Mouse (Mus musculus) hindbrain, embryonic 12.5 days (tissue): Measurements from ENCODE around the gene Socs3. TPM values are rescaled to one million over a fixed set of nuclear protein-coding genes. Genes with fewer than 3 reads are reported as not detected.

ENCODE experiments used
- ATAC-seq: fragments of 200-750 bp; cut with Nextera tagmentation; 2 replicates; pipeline ENCODE4 v1.8.0; 2017; ENCODE audit warnings: moderate TSS enrichment; ENCODE audit not compliant: low FRiP score
- H3K27ac ChIP-seq: fragments of 300-500 bp; sonication (generic); 2 replicates; pipeline ENCODE4 v1.5.1; 2016; ENCODE audit warnings: mild to moderate bottlenecking
- H3K27me3 ChIP-seq: fragments of 300-500 bp; sonication (generic); 2 replicates; pipeline ENCODE4 v1.6.1; 2016; ENCODE audit warnings: mild to moderate bottlenecking
- H3K36me3 ChIP-seq: fragments of 300-500 bp; sonication (generic); 2 replicates; pipeline ENCODE4 v1.6.1; 2016; ENCODE audit warnings: mild to moderate bottlenecking
- H3K4me1 ChIP-seq: fragments of 300-500 bp; sonication (generic); 2 replicates; pipeline ENCODE4 v1.6.1; 2016
- H3K4me2 ChIP-seq: fragments of 300-500 bp; sonication (generic); replicated peaks from 2 replicates; pipeline ENCODE4 v1.6.1; 2016; ENCODE audit warnings: mild to moderate bottlenecking
- H3K4me3 ChIP-seq: fragments of 300-500 bp; sonication (generic); 2 replicates; pipeline ENCODE4 v1.5.1; 2016; ENCODE audit warnings: mild to moderate bottlenecking
- H3K9ac ChIP-seq: fragments of 300-500 bp; sonication (generic); 2 replicates; pipeline ENCODE4 v1.6.1; 2016; ENCODE audit warnings: mild to moderate bottlenecking, moderate library complexity
- H3K9me3 ChIP-seq: fragments of 300-500 bp; sonication (generic); replicated peaks from 2 replicates; pipeline ENCODE4 v1.6.1; 2016; ENCODE audit warnings: mild to moderate bottlenecking
- WGBS: fragments of 180-500 bp; shearing (Covaris S2); methylation state at CpG from one replicate; pipeline ENCODE4 v1.1.7; 2016; 5-methylcytosine and 5-hydroxymethylcytosine counted together
- polyA plus RNA-seq: library from polyadenylated mRNA; unstranded; fragments of >200 nt; fragmentation: Nextera tagmentation; extraction: Ambion mirVana; gene quantifications from 2 replicates; pipeline ENCODE4 v1.2.1, GENCODE M21; 2016

Socs3 gene
- 10.4 and 11.8 TPM in 2 replicates for polyA plus RNA-seq

DNA sequence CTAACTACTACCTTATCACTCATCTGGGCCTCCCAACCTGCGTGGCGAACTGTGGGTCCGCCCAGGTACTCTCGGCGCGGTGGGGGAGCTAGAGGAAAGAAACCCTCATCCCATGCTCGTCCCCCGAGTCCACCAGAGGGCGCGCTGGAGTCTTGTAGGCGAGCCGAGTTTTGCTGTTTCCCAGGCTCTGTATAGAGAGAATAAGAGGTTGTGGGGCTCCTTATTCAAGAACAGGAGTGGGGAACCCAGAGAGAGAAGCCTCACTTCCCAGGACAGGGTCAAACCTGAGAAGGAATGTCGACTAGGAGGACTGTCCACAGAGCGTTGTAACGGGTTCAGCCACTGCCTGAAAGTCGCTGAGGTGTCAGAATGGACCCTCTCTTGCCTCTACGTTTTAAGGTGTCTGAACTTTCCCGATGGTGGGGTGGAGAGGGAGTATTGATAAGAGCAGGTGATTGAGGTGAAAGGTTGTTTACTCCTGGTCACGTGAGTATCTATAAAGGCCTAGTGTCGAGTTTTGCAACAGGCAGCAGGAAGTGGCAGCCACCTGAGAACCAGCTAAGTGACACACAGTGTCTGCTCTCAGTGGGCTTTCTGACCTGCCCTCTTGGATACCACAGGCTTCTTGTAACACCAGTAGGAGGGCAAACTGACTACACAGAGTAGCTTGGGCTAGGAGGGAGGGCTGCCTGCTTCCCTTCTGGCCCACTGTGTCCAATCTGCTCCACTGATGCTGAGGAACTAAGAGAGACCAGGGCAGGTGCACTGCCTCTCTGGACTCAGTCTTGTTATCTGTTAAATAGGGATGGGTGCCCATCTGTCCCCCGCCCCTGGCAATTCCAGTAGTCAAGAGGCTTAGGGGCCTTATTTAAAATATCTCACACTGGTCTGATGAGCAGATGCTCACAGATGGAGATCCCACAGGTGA, at the start of gene Socs3:
Gene Socs3, minus strand, starts transcription at position 103 of the 928 bp plus-strand sequence.
- peak within 1 kb of the TSS; percentile 85 for H3K9ac ChIP-seq
- peak within 1 kb of the TSS; percentile 63 for H3K4me3 ChIP-seq
- peaks cover 34% of the 10 kb centered on the region for H3K27me3 ChIP-seq
- peaks cover 51% of the 10 kb centered on the region for H3K4me1 ChIP-seq
- no peaks in the 10 kb centered on the region for H3K36me3 ChIP-seq
- peak within 1 kb of the TSS; percentile 93 for H3K27ac ChIP-seq
- WGBS = 13% methylated on average over 21 of the region's 21 CpGs
- no peaks in the 10 kb centered on the region for H3K9me3 ChIP-seq
- ATAC-seq = peak; percentile 32
- H3K4me2 ChIP-seq = peak within 1 kb of the TSS; percentile 68

DNA sequence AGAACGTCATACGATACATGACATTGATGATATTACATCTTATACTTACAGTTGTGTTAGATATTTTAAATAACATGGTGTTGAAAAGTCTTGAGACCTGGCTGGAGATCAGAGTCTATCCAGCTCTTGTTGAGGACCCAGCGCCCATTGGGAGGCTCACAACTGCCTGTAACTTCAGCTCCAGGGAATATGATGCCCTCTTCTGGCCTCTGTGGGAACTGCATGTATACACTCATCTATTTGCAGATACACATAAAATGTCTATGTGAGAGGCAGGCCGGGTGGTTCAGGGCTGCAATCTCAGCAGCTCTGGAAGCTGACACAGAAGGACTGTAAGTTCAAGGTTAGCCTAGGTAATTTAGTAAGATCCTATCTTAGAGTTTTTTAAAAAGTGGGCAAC, 48.5 kb upstream of the Socs3 start:
- peaks cover 72% of the 10 kb centered on the region for H3K36me3 ChIP-seq
- ATAC-seq = no peak

DNA sequence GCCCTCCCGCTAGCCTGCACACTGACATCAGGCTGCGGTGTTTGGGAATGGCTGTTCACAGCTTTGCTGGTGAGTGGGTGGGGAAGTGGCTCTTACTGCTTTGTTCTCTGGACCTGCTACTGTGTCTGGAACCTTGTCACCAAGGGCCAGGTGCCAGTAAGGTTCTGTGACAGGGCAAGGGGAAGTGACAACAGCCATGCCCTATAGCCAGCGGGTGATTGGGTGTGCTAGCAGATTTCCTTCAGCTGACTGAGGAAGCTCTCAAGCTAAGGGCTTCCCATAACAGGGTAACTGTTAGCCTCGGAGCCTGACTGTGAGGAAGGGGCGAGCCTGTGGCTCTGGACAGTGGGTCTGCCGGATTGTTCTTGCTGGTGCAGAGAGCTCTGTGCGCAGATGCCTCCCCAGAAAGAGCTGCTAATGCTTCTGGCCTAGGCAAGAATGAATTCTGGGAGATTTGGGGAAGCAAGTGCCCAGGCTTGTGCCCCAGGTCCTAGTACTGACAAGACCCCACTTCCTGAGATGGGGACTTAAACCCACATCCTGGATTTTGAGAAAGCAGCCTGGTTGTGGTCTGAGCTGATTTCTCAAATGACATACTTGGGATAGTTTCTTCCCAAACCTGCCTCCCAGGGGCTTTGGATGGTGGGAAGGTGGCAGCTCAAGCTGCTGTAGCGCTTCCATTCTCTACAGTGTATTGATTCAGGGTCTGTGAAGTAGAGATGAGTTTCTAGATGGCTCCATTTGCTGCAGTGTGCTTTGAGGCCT, 45.7 kb upstream of the Socs3 start:
- peaks cover 64% of the 10 kb centered on the region for H3K36me3 ChIP-seq
- H3K9me3 ChIP-seq = no peaks in the 10 kb centered on the region
- peaks cover 10% of the 10 kb centered on the region for H3K4me1 ChIP-seq
- no peak for ATAC-seq
- no peak overlapping the region for H3K27ac ChIP-seq
- no peak overlapping the region for H3K4me3 ChIP-seq
- H3K4me2 ChIP-seq = no peak overlapping the region
- WGBS = 93% methylated on average over 8 of the region's 8 CpGs
- H3K9ac ChIP-seq = no peak overlapping the region; the same call in 1 of the 2 replicates
- H3K27me3 ChIP-seq = no peaks in the 10 kb centered on the region

More for the DNA sequence above, 48.5 kb upstream of the Socs3 start:
- Histone ChIP-seq H3K4me1 (no peaks in the 10 kb centered on the region), H3K27ac (no peak overlapping the region), H3K9ac (no peak overlapping the region), H3K4me2 (no peak overlapping the region), H3K4me3 (no peak overlapping the region), H3K9me3 (no peaks in the 10 kb centered on the region), H3K27me3 (no peaks in the 10 kb centered on the region)
- 95% methylated on average over 4 of the region's 4 CpGs for WGBS

DNA sequence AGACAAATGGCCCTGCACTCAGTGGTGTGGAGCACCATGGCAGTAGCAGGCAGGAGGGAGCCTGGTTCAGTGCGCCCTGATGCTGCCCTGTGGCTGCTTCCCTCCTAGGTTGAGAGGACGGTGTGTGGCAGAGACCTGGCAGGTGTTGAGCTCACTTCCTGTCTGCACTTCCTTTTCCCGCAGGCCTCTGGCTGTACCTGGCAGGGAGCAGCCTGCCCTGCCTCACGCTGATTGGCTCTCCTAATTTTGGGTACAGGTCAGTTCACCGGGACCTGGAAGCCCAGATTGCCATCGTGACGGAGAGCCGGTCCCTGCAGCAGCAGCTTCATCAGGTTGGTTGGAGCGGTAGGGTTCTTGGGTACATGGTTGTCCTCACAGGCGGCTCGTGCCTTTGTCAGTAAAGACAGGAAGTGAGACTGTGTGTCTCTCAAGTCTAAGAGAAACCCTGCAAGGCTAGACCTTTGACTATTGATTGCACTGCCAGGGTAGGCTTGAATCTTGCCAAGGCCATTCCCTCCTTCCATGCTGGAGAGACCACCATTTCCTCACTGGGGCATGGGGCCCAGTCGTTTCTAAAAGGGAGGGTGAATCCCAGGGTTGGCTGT, 44.6 kb upstream of the Socs3 start:
- WGBS = 84% methylated on average over 12 of the region's 12 CpGs
- Histone ChIP-seq H3K36me3 (peaks cover 54% of the 10 kb centered on the region), H3K4me3 (no peak overlapping the region)

DNA sequence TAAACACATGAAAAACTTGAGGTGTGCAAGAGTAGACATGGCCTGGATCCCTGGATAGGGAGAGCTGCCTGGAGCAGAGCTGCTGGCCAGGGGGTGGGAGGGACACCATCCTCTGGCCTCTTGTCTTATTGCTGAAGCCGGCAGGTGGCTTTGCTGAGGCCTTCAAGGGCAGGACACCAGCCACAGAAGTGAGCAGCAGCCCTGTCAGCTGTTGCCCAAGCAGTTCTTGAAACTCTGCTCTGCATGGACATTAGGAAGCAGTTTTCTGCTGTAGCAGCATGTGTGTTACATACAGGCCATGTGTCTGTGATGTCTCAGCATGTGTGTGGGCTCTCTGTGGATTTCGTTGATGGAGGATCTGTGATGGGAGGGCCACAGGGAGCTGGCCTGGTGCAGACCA, 43.5 kb upstream of the Socs3 start:
- Histone ChIP-seq H3K4me3 (no peak overlapping the region), H3K4me1 (peaks cover 27% of the 10 kb centered on the region), H3K9ac (no peak overlapping the region), H3K4me2 (no peak overlapping the region), H3K27ac (no peak overlapping the region), H3K36me3 (peaks cover 44% of the 10 kb centered on the region), H3K27me3 (no peaks in the 10 kb centered on the region), H3K9me3 (no peaks in the 10 kb centered on the region)
- WGBS = 66% methylated on average over 2 of the region's 2 CpGs
- no peak for ATAC-seq

More for the DNA sequence above, 44.6 kb upstream of the Socs3 start:
- H3K27me3 ChIP-seq = no peaks in the 10 kb centered on the region
- no peak overlapping the region for H3K27ac ChIP-seq
- 0 out of 2 replicates have a peak overlapping the region, but pooled peaks have one; percentile 5 for H3K9ac ChIP-seq
- H3K4me1 ChIP-seq = peaks cover 15% of the 10 kb centered on the region
- no peak overlapping the region for H3K4me2 ChIP-seq
- H3K9me3 ChIP-seq = no peaks in the 10 kb centered on the region
- ATAC-seq = no peak

DNA sequence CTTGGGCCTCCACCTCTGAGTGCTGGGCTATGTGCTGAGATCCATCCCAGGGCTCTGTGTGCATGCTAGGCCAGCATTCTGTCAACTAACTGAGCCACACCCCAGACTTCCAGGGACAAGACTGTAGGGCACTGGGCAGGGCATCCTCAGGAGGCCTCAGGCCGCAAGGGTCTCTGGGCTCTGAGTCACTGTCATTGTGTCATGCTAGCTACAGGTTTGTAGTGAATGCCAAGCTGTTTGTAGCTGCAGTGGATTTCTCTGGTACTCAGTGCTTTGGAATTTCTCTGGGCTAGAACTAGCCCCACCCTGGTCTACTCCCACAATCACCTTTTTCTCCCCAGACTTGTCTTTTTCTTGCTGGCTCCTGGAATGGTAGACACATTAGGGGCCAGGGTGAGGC, 42.7 kb upstream of the Socs3 start:
- peaks cover 37% of the 10 kb centered on the region for H3K36me3 ChIP-seq
- no peaks in the 10 kb centered on the region for H3K27me3 ChIP-seq
- H3K27ac ChIP-seq = no peak overlapping the region
- H3K9me3 ChIP-seq = no peaks in the 10 kb centered on the region
- no peak for ATAC-seq
- H3K4me2 ChIP-seq = no peak overlapping the region
- H3K9ac ChIP-seq = no peak overlapping the region
- WGBS = 91% methylated on average over 1 of the region's 1 CpGs
- H3K4me3 ChIP-seq = no peak overlapping the region
- H3K4me1 ChIP-seq = peaks cover 34% of the 10 kb centered on the region

DNA sequence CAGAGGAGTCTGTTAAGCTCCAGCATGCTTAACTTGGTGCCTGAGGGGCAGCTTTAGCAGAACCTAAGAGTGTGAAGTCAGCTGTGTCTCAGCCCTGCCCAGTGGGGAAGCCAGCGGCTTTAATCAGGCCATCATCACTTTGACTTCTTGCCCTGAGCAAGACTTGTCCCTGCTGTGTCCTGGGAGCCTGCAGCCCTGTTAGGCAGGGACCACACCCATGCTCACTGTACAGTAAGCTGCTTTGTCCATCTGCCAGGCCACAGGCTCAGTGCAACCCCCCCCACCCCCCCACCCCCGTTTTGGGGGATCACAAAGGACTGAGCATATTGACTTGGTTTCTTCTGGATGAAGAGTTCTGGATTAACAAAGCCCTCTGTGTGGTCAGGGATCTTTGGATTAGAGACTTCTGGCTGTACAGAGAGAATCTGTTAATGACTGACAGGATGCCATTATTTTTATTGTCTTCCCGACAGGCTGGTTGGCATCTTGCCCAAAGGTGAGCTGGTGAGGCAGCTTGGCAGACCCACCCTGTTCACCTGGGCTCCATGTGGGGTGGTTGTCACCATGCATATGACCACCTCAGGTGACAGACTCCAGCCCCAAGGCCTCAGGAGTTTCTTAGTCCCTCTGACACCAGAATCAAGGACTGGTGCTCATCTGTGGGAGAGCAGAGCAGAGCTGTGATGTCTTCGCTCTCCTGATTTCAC, 40.2 kb upstream of the Socs3 start:
- Histone ChIP-seq H3K4me2 (no peak overlapping the region), H3K27ac (no peak overlapping the region; the same call in 1 of the 2 replicates), H3K36me3 (peaks cover 29% of the 10 kb centered on the region), H3K9ac (peak overlapping the region; percentile 41), H3K4me1 (peaks cover 38% of the 10 kb centered on the region), H3K4me3 (no peak overlapping the region), H3K27me3 (no peaks in the 10 kb centered on the region), H3K9me3 (no peaks in the 10 kb centered on the region)
- WGBS = 58% methylated on average over 4 of the region's 4 CpGs
- no peak for ATAC-seq

DNA sequence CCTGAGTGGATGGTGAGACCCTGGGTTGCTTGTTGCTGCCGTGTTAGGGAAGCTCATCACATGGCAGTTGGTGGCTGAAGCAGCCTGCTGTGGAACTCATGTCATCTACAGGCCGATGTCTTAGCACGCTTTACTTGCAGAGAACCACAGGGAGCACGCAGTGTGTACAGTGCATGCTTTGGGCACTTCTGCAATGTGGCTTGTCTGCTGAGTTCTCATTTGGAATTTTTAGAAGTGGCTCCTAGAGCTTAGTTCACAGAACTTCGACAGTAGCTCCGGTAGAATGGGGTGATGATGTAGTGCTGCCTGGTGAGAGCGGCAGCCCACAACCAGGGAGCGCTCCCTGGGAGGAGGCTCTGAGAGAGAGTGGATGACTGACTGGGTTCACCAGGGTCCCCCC, 39.0 kb upstream of the Socs3 start:
- H3K9ac ChIP-seq = peak overlapping the region; percentile 41; the same call in 1 of the 2 replicates
- no peak for ATAC-seq
- H3K4me3 ChIP-seq = no peak overlapping the region
- no peaks in the 10 kb centered on the region for H3K9me3 ChIP-seq
- WGBS = 80% methylated on average over 8 of the region's 8 CpGs
- H3K36me3 ChIP-seq = peaks cover 32% of the 10 kb centered on the region
- no peak overlapping the region for H3K27ac ChIP-seq
- peaks cover 38% of the 10 kb centered on the region for H3K4me1 ChIP-seq
- no peak overlapping the region for H3K4me2 ChIP-seq
- no peaks in the 10 kb centered on the region for H3K27me3 ChIP-seq

DNA sequence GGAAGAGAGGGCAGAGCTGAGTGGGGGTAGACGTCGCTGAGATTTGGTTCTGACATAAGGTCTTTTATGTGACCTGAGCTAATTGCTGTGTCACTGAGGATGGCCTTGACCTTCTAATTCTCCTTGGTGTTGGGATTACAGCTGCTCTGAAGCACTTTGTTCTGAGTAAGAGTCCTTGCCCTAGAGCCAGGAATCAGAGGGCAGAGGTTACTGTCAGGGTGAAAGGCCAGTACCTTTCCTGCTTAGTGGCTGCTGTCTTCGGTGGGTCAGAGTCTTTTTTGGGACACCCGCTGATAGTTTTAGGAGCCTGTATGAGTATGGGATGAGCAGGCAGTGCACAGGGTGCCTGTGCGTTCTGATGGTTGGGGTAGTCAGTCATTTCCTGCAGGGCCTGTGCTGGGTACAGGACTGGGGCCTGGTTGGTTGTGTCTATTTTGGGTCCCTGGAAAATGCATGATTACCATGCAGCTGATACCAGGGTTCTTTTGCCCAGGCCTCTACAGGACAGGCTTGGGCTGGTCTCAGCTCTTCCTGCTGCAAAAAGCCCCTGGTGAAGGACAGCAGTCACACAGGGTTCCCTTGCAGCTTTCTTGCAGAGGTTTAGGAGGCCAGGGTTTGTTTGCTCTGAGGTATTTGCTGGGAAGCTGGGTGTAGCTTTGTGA, 38.4 kb upstream of the Socs3 start:
- Histone ChIP-seq H3K27me3 (no peaks in the 10 kb centered on the region), H3K4me2 (no peak overlapping the region), H3K4me1 (peaks cover 38% of the 10 kb centered on the region), H3K9me3 (no peaks in the 10 kb centered on the region), H3K27ac (no peak overlapping the region), H3K4me3 (no peak overlapping the region), H3K36me3 (peaks cover 34% of the 10 kb centered on the region), H3K9ac (no peak overlapping the region; the same call in 1 of the 2 replicates)
- 68% methylated on average over 5 of the region's 5 CpGs for WGBS
- ATAC-seq = no peak

DNA sequence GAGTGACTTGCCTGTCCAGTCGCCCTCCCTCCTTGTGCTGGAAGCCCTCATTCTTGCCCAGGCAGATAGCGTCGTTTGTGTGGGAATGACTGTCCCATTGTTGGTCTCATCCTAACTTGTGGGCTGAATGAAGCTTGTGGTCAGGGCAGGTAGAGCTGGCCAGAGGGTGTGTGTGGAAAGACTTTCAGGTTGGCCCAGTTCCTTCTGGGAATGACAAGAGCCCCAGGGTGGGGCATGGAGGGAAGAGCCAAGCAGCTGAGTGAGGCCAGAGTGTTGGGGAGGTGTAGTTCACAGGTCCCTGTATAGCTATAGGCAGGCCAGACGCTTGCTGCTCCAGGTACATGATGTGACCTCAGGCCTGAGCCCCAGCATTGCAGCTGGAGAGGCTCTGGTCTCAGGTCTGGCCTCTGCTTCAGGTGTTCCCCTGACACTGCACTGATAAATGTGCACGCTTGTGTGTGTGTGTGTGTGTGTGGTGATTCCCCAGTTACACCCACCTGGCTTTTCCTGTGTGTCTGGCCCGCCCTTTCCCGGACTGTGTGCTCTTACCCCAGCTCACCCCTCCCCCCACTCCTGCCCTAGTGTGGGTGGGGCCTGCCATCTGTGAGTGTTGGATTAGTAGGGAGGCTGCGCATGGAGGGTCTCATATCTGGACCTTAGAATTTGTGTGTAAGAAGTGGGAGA, 37.8 kb upstream of the Socs3 start:
- Histone ChIP-seq H3K27ac (no peak overlapping the region), H3K9me3 (no peaks in the 10 kb centered on the region), H3K4me3 (no peak overlapping the region), H3K27me3 (no peaks in the 10 kb centered on the region), H3K4me2 (no peak overlapping the region), H3K36me3 (peaks cover 39% of the 10 kb centered on the region), H3K9ac (no peak overlapping the region), H3K4me1 (peaks cover 38% of the 10 kb centered on the region)
- no peak for ATAC-seq
- 81% methylated on average over 8 of the region's 8 CpGs for whole genome bisulfite sequencing

DNA sequence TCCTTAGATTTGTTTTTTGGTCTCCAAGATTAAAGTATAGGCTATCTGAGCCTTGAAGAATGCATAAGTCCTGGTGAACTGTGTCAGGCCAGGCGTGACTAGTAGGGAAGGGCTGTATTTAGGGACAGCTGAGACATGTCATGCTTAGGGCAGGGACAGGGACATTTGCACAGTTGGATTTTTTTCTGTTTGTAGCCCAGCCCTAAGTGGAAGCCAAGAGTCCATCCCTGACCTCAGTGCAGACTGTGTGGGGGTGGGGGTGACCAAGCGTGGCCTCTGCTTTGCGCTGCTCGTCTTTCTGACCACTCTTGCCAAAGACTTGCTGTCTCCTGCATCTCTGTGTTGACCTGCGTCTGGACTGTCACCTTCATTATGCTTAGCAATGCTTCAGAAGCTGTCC, 34.4 kb upstream of the Socs3 start:
- Histone ChIP-seq H3K4me1 (peaks cover 20% of the 10 kb centered on the region), H3K4me3 (no peak overlapping the region), H3K9me3 (no peaks in the 10 kb centered on the region), H3K36me3 (peaks cover 65% of the 10 kb centered on the region), H3K27me3 (no peaks in the 10 kb centered on the region), H3K9ac (no peak overlapping the region), H3K4me2 (no peak overlapping the region), H3K27ac (no peak overlapping the region)
- ATAC-seq = no peak
- WGBS = 92% methylated on average over 5 of the region's 5 CpGs
